Mouse (Mus musculus) hindbrain, embryonic 10.5 days (tissue): Measurements from ENCODE around the gene Qk. TPM values are rescaled to one million over a fixed set of nuclear protein-coding genes. Genes with fewer than 3 reads are reported as not detected.

ENCODE experiments used
- DNase-seq: peaks from one replicate; pipeline ENCODE4 v3.0.0-alpha.2; 2017; ENCODE audit warnings: low spot score
- H3K27ac ChIP-seq: fragments of 300-500 bp; sonication (generic); 2 replicates; pipeline ENCODE4 v1.5.1; 2016; ENCODE audit warnings: mild to moderate bottlenecking, moderate library complexity
- H3K27me3 ChIP-seq: fragments of 300-500 bp; sonication (generic); 2 replicates; pipeline ENCODE4 v1.6.1; 2016; ENCODE audit warnings: mild to moderate bottlenecking; ENCODE audit not compliant: poor library complexity, insufficient read depth, severe bottlenecking
- H3K36me3 ChIP-seq: fragments of 300-500 bp; sonication (generic); 2 replicates; pipeline ENCODE4 v1.6.1; 2016; ENCODE audit warnings: mild to moderate bottlenecking, moderate library complexity
- H3K4me1 ChIP-seq: fragments of 300-500 bp; sonication (generic); replicated peaks from 2 replicates; pipeline ENCODE4 v1.6.1; 2016; ENCODE audit warnings: mild to moderate bottlenecking
- H3K4me3 ChIP-seq: fragments of 300-500 bp; sonication (generic); 2 replicates; pipeline ENCODE4 v1.5.1; 2016; ENCODE audit warnings: mild to moderate bottlenecking, moderate library complexity
- H3K9me3 ChIP-seq: fragments of 300-500 bp; sonication (generic); 2 replicates; pipeline ENCODE4 v1.6.1; 2016; ENCODE audit warnings: mild to moderate bottlenecking, moderate library complexity
- WGBS: fragments of 180-500 bp; shearing (Covaris S2); methylation state at CpG from one replicate; pipeline ENCODE4 v1.1.7; 2016; 5-methylcytosine and 5-hydroxymethylcytosine counted together
- polyA plus RNA-seq: library from polyadenylated mRNA; unstranded; fragments of >200 nt; fragmentation: Nextera tagmentation; extraction: Ambion mirVana; gene quantifications from 2 replicates; pipeline ENCODE4 v1.2.1, GENCODE M21; 2016

Qk gene
- polyA plus RNA-seq = 34.6 and 41.4 TPM in 2 replicates

GRCm38 (mm10) chr17:10319685-10320455 lies at the start of gene Qk:
Gene Qk (minus strand): TSS chr17:10319854.
- Histone ChIP-seq H3K27ac (peak within 1 kb of the TSS; percentile 100), H3K9me3 (0 out of 2 replicates have a peak, but pooled peaks cover under 1% of the 10 kb centered on the region), H3K36me3 (peaks cover 2% of the 10 kb centered on the region), H3K4me3 (peak within 1 kb of the TSS; percentile 93), H3K27me3 (no peaks in the 10 kb centered on the region), H3K4me1 (peaks cover 20% of the 10 kb centered on the region)
- WGBS = under 1% methylated on average over 86 of the region's 86 CpGs
- peak; percentile 93 for DNase-seq

DNA sequence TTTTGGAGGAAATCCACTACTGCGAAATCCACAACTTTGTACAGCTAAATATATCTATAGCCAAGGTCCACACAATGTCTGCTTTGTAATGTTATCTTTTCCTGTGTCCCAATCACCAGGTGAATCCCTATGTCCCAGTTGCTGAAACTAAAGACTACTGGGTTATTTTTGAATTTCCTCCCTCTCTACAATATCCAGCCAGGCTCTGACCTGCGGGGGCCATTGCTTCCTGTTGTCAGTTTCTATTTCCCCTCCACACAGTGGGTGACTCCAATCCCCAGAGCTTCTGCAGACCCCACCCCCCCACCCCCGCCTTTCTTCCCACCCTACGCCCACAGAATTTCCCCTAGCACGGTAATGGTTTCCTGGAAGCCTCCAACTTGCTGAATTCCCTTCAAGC lies 47.4 kb upstream of the Qk start:
- 84% methylated on average over 5 of the region's 5 CpGs for WGBS
- DNase-seq = no peak
- H3K36me3 ChIP-seq = no peaks in the 10 kb centered on the region
- peaks cover 15% of the 10 kb centered on the region for H3K4me1 ChIP-seq
- no peaks in the 10 kb centered on the region for H3K9me3 ChIP-seq
- H3K4me3 ChIP-seq = no peak overlapping the region
- H3K27ac ChIP-seq = no peak overlapping the region
- no peaks in the 10 kb centered on the region for H3K27me3 ChIP-seq

DNA sequence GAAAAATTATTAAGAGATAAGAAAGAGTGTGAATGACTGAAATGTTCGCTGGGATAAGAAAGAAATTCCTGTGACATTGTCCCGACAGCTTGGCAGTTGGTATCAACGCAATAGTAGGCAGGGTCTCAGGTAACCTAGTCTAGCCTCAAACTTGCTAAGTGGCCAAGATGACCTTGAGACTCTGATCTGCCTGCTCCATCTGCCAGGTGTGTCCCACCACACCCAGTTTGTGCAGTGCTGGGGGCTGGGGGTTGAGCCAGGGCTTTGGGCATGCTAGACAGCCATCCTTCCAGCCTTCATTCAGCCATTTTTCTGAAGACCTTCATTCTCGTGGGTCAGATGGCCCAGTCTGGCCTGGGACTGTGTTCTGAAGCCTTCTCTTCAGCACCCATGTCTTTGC lies 46.9 kb upstream of the Qk start:
- WGBS = 91% methylated on average over 4 of the region's 4 CpGs
- Histone ChIP-seq H3K9me3 (no peaks in the 10 kb centered on the region), H3K4me3 (no peak overlapping the region), H3K36me3 (no peaks in the 10 kb centered on the region), H3K27ac (no peak overlapping the region), H3K4me1 (peaks cover 13% of the 10 kb centered on the region), H3K27me3 (no peaks in the 10 kb centered on the region)
- DNase-seq = no peak

DNA sequence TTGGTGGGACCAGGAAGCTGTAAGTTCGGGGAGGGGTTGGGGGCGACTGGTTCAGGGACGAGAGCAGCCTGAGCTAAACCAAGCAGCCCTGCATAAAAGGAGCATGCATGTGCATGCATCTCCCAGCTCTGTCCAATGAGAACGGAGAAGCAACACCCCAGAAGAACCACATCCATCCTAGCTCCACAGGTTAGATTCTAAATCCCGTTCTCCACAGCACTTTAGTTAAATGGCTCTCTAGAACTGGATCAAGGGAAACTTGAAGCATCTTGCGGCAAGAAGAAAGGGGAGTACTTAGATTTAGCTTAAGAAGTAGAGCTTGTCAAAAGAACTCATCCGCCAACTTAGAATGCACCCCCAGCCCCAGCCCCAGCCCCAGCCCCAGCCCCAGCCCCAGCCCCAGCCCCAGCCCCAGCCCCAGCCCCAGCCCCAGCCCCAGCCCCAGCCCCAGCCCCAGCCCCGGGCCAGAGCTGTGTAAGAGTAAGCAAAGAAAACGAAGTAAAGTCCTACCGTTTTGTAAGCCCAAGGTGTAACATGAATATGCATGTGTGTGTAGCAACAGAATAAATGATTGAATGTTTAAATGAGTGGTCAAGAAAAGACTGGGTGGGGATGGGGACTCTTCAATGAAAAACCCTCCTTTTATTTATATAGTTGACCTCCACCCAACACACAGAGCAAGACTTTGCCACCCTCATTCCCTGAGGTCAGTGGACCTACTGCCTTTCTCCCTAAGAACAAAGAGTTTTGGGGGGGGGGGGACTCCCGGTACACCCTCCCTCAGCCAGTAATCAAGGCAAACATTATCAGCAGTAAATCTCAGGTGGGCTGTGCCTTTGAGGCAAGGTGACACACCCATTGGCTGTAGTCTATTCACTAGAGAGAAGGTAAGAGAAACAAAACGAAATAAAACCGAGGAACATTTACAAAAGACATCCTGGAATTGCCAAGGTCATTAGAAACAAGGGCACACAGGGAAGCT lies 46.1 kb upstream of the Qk start:
- Histone ChIP-seq H3K27ac (0 out of 2 replicates have a peak overlapping the region, but pooled peaks have one; percentile 1), H3K27me3 (no peaks in the 10 kb centered on the region), H3K9me3 (no peaks in the 10 kb centered on the region), H3K36me3 (no peaks in the 10 kb centered on the region), H3K4me3 (no peak overlapping the region), H3K4me1 (peaks cover 9% of the 10 kb centered on the region)
- no peak for DNase-seq
- 78% methylated on average over 13 of the region's 13 CpGs for WGBS

DNA sequence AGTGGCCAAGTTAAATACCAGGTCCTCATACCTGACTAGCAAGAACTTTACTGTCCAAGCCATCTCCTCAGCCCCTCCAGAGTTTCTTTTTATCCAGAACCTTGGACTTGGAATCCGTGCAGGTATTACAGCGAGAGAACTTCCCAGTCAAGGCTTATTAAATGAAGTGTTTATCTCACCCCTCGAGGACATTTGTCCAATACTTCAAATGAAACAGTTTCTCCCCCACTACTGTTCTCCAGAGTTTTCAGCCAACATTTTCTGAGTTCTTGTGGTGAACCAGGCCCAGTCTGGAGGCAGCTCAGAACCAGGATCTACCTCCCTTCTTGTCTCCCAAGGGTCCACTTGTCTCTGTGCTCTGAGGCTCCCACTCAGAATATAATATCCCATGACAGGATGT lies 43.5 kb upstream of the Qk start:
- 84% methylated on average over 3 of the region's 3 CpGs for WGBS
- H3K4me3 ChIP-seq = no peak overlapping the region
- H3K27me3 ChIP-seq = no peaks in the 10 kb centered on the region
- no peak for DNase-seq
- H3K4me1 ChIP-seq = peaks cover 11% of the 10 kb centered on the region
- H3K9me3 ChIP-seq = no peaks in the 10 kb centered on the region
- H3K36me3 ChIP-seq = no peaks in the 10 kb centered on the region
- H3K27ac ChIP-seq = no peak overlapping the region

DNA sequence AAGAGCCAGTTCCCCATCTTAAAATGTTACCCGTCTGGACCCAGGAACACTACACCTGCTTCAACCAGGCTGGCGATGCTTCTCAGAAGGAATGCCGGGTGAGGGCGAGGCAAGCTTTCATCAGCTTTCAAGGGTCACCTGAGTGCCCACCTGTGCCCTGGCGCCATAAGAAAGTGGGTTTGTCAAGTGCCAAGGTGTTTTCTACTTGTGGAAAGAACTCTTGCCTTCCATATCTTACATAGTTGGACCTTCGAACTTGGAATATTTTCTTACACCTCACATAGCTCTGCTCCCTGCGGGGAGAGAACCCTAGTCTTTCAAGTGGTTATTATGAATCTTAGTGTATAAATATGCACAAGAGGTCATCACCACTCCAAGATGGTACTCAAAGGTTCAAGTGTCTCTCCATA lies 42.2 kb upstream of the Qk start:
- no peaks in the 10 kb centered on the region for H3K9me3 ChIP-seq
- 94% methylated on average over 7 of the region's 7 CpGs for WGBS
- no peak for DNase-seq
- peaks cover 19% of the 10 kb centered on the region for H3K4me1 ChIP-seq
- H3K27me3 ChIP-seq = no peaks in the 10 kb centered on the region
- no peaks in the 10 kb centered on the region for H3K36me3 ChIP-seq
- H3K27ac ChIP-seq = no peak overlapping the region
- H3K4me3 ChIP-seq = no peak overlapping the region

DNA sequence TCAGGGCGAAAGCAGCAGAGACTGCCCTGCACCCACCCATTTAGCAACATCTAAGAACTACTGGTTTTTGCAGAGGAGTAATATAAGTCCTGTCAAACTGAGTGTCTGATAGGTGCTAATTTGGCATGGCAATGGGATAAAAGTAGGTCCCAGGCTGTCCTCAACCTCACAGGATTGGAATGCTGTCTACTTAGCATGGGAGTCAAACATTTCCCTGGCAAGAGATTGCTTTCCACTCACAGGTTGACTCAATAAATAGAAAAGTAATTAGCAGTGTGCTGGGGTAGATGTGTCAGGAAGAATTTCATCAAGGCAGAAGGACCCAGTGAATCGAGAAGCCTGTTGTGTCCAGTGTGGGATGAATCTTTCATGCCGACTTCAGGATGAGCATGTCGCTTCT lies 41.1 kb upstream of the Qk start:
- Histone ChIP-seq H3K27ac (no peak overlapping the region), H3K4me1 (peaks cover 30% of the 10 kb centered on the region), H3K9me3 (no peaks in the 10 kb centered on the region), H3K4me3 (no peak overlapping the region), H3K27me3 (no peaks in the 10 kb centered on the region), H3K36me3 (no peaks in the 10 kb centered on the region)
- WGBS = 84% methylated on average over 4 of the region's 4 CpGs
- DNase-seq = no peak

DNA sequence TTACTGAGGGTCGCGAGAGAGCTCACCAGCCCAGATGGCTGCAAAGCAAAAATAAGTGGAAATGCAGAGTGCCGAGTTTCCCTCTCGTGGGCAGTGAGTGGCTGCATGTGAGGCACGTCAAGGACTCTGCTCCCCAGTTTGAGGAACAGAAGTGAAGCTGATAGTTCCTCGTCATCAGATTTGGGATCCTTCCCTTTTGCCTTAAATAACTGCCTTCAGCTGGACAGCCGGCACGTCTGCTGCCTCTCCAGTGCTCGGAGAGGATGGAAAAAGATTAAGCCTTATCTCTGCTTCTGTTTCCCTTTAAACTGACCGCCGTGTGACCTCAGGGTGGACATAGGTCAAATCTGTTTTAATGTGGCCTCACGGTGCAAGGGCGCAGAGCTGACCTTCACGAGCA lies 39.8 kb upstream of the Qk start:
- no peaks in the 10 kb centered on the region for H3K36me3 ChIP-seq
- peaks cover 33% of the 10 kb centered on the region for H3K4me1 ChIP-seq
- no peaks in the 10 kb centered on the region for H3K27me3 ChIP-seq
- WGBS = 73% methylated on average over 14 of the region's 14 CpGs
- peak overlapping the region; percentile 45; the same call in 1 of the 2 replicates for H3K27ac ChIP-seq
- no peak overlapping the region for H3K4me3 ChIP-seq
- H3K9me3 ChIP-seq = no peaks in the 10 kb centered on the region
- no peak for DNase-seq

GRCm38 (mm10) chr17:10357348-10357747 lies 37.7 kb upstream of the Qk start:
- Histone ChIP-seq H3K9me3 (no peaks in the 10 kb centered on the region), H3K36me3 (no peaks in the 10 kb centered on the region), H3K4me3 (no peak overlapping the region), H3K4me1 (peaks cover 33% of the 10 kb centered on the region), H3K27me3 (no peaks in the 10 kb centered on the region), H3K27ac (no peak overlapping the region)
- WGBS = 80% methylated on average over 12 of the region's 12 CpGs
- no peak for DNase-seq

GRCm38 (mm10) chr17:10356294-10356693 lies 36.6 kb upstream of the Qk start:
- H3K4me1 ChIP-seq = peaks cover 33% of the 10 kb centered on the region
- 48% methylated on average over 6 of the region's 6 CpGs for WGBS
- H3K9me3 ChIP-seq = no peaks in the 10 kb centered on the region
- H3K36me3 ChIP-seq = no peaks in the 10 kb centered on the region
- H3K27me3 ChIP-seq = no peaks in the 10 kb centered on the region
- H3K27ac ChIP-seq = 0 out of 2 replicates have a peak overlapping the region, but pooled peaks have one; percentile 50
- DNase-seq = no peak
- H3K4me3 ChIP-seq = no peak overlapping the region

- peaks cover 33% of the 10 kb centered on the region for H3K4me1 ChIP-seq
- 0 out of 2 replicates have a peak overlapping the region, but pooled peaks have one; percentile 50 for H3K27ac ChIP-seq
- no peaks in the 10 kb centered on the region for H3K27me3 ChIP-seq
- H3K4me3 ChIP-seq = no peak overlapping the region
- DNase-seq = no peak
- H3K9me3 ChIP-seq = no peaks in the 10 kb centered on the region
- 47% methylated on average over 8 of the region's 8 CpGs for WGBS
- no peaks in the 10 kb centered on the region for H3K36me3 ChIP-seq
Measured at GRCm38 (mm10) chr17:10355746-10356145, 36.1 kb upstream of the Qk start.

DNA sequence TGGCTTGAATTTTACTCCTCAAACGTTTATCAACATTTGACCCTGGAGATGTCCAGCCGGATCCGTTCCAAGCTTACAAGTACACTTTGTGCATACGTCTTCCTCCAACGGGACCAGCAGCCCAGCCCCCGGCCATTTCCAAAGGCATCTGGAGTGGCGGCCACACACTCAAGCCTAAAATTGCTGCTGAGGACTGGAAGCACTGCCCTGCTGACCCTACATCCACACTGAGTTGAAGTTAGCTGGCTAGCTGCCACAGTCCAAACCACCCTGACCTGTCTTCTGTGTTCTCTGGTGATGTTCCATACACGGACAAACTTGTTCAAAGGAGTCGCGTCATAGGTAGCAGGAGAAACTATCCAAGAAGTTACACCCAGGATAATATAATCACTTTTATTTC lies 18.6 kb upstream of the Qk start:
- H3K27me3 ChIP-seq = no peaks in the 10 kb centered on the region
- no peaks in the 10 kb centered on the region for H3K9me3 ChIP-seq
- no peak for DNase-seq
- H3K27ac ChIP-seq = peak overlapping the region; percentile 76; the same call in 1 of the 2 replicates
- WGBS = 74% methylated on average over 10 of the region's 10 CpGs
- no peaks in the 10 kb centered on the region for H3K36me3 ChIP-seq
- no peak overlapping the region for H3K4me3 ChIP-seq
- H3K4me1 ChIP-seq = peaks cover 66% of the 10 kb centered on the region

- Histone ChIP-seq H3K4me3 (no peak overlapping the region), H3K27ac (peak overlapping the region; percentile 96), H3K36me3 (peaks cover under 1% of the 10 kb centered on the region; the same call in 1 of the 2 replicates), H3K9me3 (no peaks in the 10 kb centered on the region), H3K27me3 (no peaks in the 10 kb centered on the region), H3K4me1 (peaks cover 58% of the 10 kb centered on the region)
- no peak for DNase-seq
- WGBS = 78% methylated on average over 12 of the region's 12 CpGs
Measured at GRCm38 (mm10) chr17:10336558-10336957, 16.9 kb upstream of the Qk start.
